ENCODE assay signal across 8 mouse cellular contexts in the genomic region with DNA sequence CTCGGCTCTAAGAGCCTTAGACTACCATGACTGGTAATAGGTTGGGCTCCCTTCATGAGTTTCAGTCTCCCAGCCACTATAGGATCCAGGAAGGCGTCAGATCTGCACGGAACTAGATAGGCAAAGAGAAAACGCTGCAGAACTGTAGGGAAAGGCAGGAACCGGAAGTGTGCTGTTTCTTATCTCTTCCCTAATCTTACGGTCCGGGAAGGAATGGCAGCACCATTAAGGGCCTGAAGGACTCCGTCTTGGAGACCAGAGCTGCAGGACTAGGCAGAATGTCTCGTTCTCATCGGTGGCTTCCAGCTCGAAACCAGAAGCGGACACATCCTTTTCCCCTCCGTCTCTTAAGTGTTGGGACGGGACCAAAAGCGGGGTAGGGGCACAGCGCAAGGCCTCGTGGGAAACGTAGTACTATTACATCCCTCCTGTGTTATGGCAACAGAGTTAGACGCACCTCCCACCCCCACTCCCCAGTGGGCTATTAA. TPM values are rescaled to one million over a fixed set of nuclear protein-coding genes. Genes with fewer than 3 reads are reported as not detected.
DNase-seq lines count a peak whose midpoint lies in the region; ATAC-seq lines count a peak whose summit lies in the region.

No protein-coding gene starts in this region.

- H3K9ac ChIP-seq in lung, embryonic 16.5 days (ENCODE audit: low read length): peak overlapping the region; percentile 73

- ATAC-seq in frontal cortex, adult (ENCODE audit: low TSS enrichment): peak; percentile 87
- ATAC-seq in lung, embryonic 16.5 days (ENCODE audit: low read depth): peak; percentile 86

- H3K27ac ChIP-seq in hindbrain, embryonic 10.5 days: peak overlapping the region; percentile 90
- H3K27ac ChIP-seq in lung, embryonic 16.5 days (ENCODE audit: low read length): peak overlapping the region; percentile 95

- WGBS in hindbrain, embryonic 10.5 days: 15% methylated on average over 19 of the region's 19 CpGs
- 6% methylated on average over 19 of the region's 19 CpGs for WGBS in lung, embryonic 16.5 days

- peak overlapping the region; percentile 68 for H3K4me2 ChIP-seq in lung, embryonic 16.5 days (ENCODE audit: low read depth, low read length)

- H3K27me3 ChIP-seq in hindbrain, embryonic 10.5 days (ENCODE audit: insufficient read depth, poor library complexity, severe bottlenecking): no peaks in the 10 kb centered on the region
- H3K27me3 ChIP-seq in lung, embryonic 16.5 days (ENCODE audit: control insufficient read depth, insufficient read depth, low read depth, low read length): no peaks in the 10 kb centered on the region

- peaks cover 42% of the 10 kb centered on the region for H3K36me3 ChIP-seq in hindbrain, embryonic 10.5 days
- H3K36me3 ChIP-seq in lung, embryonic 16.5 days (ENCODE audit: control insufficient read depth, insufficient read depth, low read length): peaks cover 17% of the 10 kb centered on the region

- H3K4me1 ChIP-seq in hindbrain, embryonic 10.5 days (replicated peaks): peaks cover 11% of the 10 kb centered on the region; the same call in 1 of the 2 replicates
- peaks cover 5% of the 10 kb centered on the region for H3K4me1 ChIP-seq in lung, embryonic 16.5 days (replicated peaks; ENCODE audit: control insufficient read depth, insufficient read depth, low read length)

- DNase-seq in MEL-GATA-1-ER (ENCODE audit: extremely low read depth, low read depth): peak; percentile 66
- peak; percentile 62 for DNase-seq in cerebellum, adult 8-10 months
- DNase-seq in hindbrain, embryonic 10.5 days (ENCODE audit: low spot score): peak; percentile 69
- DNase-seq in layer of hippocampus, adult 9-10 months (ENCODE audit: low spot score): peak; percentile 44
- DNase-seq in ovary, adult 18-20 months (ENCODE audit: low spot score): peak; percentile 25
- DNase-seq in testis, postnatal 14 days (ENCODE audit: low spot score): peak; percentile 64

- H3K4me3 ChIP-seq in hindbrain, embryonic 10.5 days: peak overlapping the region; percentile 55
- peak overlapping the region; percentile 62 for H3K4me3 ChIP-seq in lung, embryonic 16.5 days (ENCODE audit: low read length)

- H3K9me3 ChIP-seq in hindbrain, embryonic 10.5 days: no peaks in the 10 kb centered on the region
- no peaks in the 10 kb centered on the region for H3K9me3 ChIP-seq in lung, embryonic 16.5 days (ENCODE audit: control insufficient read depth, low read length)

RNA-seq across cellular contexts. Expression of gene Rps5, which starts 11.9 kb away (rescaled TPM):
- 868 and 1,033 TPM in 2 replicates for polyA plus RNA-seq in hindbrain, embryonic 10.5 days (2016; fragmentation: Nextera tagmentation; extraction: Ambion mirVana)
- polyA plus RNA-seq in lung, embryonic 16.5 days (2015; fragmentation: Nextera tagmentation; extraction: Ambion mirVana): 950 and 1,039 TPM in 2 replicates

RNA-seq across cellular contexts. Expression of gene Zscan22, which starts 12.6 kb away (rescaled TPM):
- polyA plus RNA-seq in hindbrain, embryonic 10.5 days (2016; fragmentation: Nextera tagmentation; extraction: Ambion mirVana): 14.8 and 18.4 TPM in 2 replicates
- 16.7 and 17.1 TPM in 2 replicates for polyA plus RNA-seq in lung, embryonic 16.5 days (2015; fragmentation: Nextera tagmentation; extraction: Ambion mirVana)

RNA-seq across cellular contexts. Expression of gene Rnf225, which starts 17.0 kb away (rescaled TPM):
- 0.62 and 0.77 TPM in 2 replicates for polyA plus RNA-seq in hindbrain, embryonic 10.5 days (2016; fragmentation: Nextera tagmentation; extraction: Ambion mirVana)
- polyA plus RNA-seq in lung, embryonic 16.5 days (2015; fragmentation: Nextera tagmentation; extraction: Ambion mirVana): 1.4 and 1.8 TPM in 2 replicates

RNA-seq across cellular contexts. Expression of gene Zfp128, which starts 29.2 kb away (rescaled TPM):
- polyA plus RNA-seq in hindbrain, embryonic 10.5 days (2016; fragmentation: Nextera tagmentation; extraction: Ambion mirVana): 4.7 and 4.9 TPM in 2 replicates
- 4.1 and 4.7 TPM in 2 replicates for polyA plus RNA-seq in lung, embryonic 16.5 days (2015; fragmentation: Nextera tagmentation; extraction: Ambion mirVana)

RNA-seq across cellular contexts. Expression of gene Zfp324, which starts 55.4 kb away (rescaled TPM):
- polyA plus RNA-seq in hindbrain, embryonic 10.5 days (2016; fragmentation: Nextera tagmentation; extraction: Ambion mirVana): 11.8 and 12.7 TPM in 2 replicates
- polyA plus RNA-seq in lung, embryonic 16.5 days (2015; fragmentation: Nextera tagmentation; extraction: Ambion mirVana): 9.7 and 10.6 TPM in 2 replicates

Comparison
In these comparisons a context has a peak if more than half of its experiments do, and no peak if none do; other contexts are left out.
1. Peak in every context shown above with its lines: DNase-seq, ATAC-seq, H3K4me3 ChIP-seq and H3K27ac ChIP-seq.